Mouse (Mus musculus) hindbrain, embryonic 13.5 days (tissue): ENCODE measurements at regions not wholly inside any gene's neighbourhood (a gene's known extent, or its start where the extent isn't known, plus 50 kb on each side); places are given as distances from the start of the nearest gene placed in this dataset.
"Not testable (repeated sequence)": the region's sequence is repeated elsewhere in the genome, so short reads cannot be mapped to it uniquely, and the experiment has no call there.

Experiments used
- ATAC-seq: fragments of 200-750 bp; cut with Nextera tagmentation; 2 replicates; pipeline ENCODE4 v1.8.0; 2017; ENCODE audit warnings: moderate TSS enrichment; ENCODE audit not compliant: low FRiP score
- H3K27ac ChIP-seq: fragments of 300-500 bp; sonication (generic); 2 replicates; pipeline ENCODE4 v1.5.1; 2015; ENCODE audit warnings: inconsistent platforms, mild to moderate bottlenecking, moderate library complexity
- H3K27me3 ChIP-seq: fragments of 300-500 bp; sonication (generic); 2 replicates; pipeline ENCODE4 v1.6.1; 2015; ENCODE audit warnings: mild to moderate bottlenecking, inconsistent platforms
- H3K36me3 ChIP-seq: fragments of 300-500 bp; sonication (generic); 2 replicates; pipeline ENCODE4 v1.6.1; 2015; ENCODE audit warnings: mild to moderate bottlenecking, inconsistent platforms
- H3K4me1 ChIP-seq: fragments of 300-500 bp; sonication (generic); replicated peaks from 2 replicates; pipeline ENCODE4 v1.6.1; 2015; ENCODE audit warnings: inconsistent platforms
- H3K4me2 ChIP-seq: fragments of 300-500 bp; sonication (generic); 2 replicates; pipeline ENCODE4 v1.6.1; 2015; ENCODE audit warnings: inconsistent platforms, mild to moderate bottlenecking, moderate library complexity
- H3K4me3 ChIP-seq: fragments of 300-500 bp; sonication (generic); 2 replicates; pipeline ENCODE4 v1.5.1; 2015; ENCODE audit warnings: mild to moderate bottlenecking, inconsistent platforms
- H3K9ac ChIP-seq: fragments of 300-500 bp; sonication (generic); 2 replicates; pipeline ENCODE4 v1.6.1; 2015; ENCODE audit warnings: mild to moderate bottlenecking, inconsistent platforms
- H3K9me3 ChIP-seq: fragments of 300-500 bp; sonication (generic); 2 replicates; pipeline ENCODE4 v1.6.1; 2016; ENCODE audit warnings: inconsistent platforms
- WGBS: fragments of 180-500 bp; shearing (Covaris S2); methylation state at CpG from one replicate; pipeline ENCODE4 v1.1.7; 2015; 5-methylcytosine and 5-hydroxymethylcytosine counted together

DNA sequence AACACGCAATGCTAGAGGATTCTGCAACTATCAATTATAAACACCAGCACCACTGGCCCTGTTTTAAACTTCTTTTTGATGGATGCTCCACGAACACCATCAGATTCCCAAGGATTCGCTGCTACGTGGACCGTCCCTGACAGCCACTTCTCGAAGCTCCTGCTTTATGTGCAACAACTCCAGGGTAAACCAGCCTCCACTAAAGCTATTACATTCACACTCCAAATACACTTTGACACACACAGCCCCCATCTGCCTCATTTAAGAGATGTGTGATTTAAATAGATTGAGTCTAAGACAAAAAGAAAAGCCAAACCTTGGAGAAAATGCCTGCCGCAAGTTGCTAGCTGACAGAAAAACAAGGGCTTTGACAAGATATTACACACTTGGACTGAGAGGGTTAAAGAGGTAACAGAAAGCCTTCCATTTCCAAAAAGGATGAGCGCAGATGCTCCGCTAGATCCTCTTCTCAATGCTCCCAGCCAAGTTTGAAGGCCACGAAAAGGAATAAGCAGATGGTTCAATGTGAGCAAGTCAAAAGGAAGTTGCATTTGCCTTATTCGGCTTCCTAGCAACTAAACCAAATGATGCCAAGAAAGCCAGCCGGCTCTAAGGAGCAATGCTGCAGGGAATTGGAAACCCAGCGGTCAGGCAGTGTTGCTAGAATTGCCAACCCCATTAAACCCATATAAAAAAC is 54.0 kb upstream of the Cnep1r1 start:
- no peak overlapping the region for H3K4me2 ChIP-seq
- H3K27ac ChIP-seq: no peak overlapping the region
- WGBS: 79% methylated on average over 13 of the region's 13 CpGs
- no peak overlapping the region for H3K4me3 ChIP-seq
- no peaks in the 10 kb centered on the region for H3K36me3 ChIP-seq
- ATAC-seq: no peak
- H3K9me3 ChIP-seq: no peaks in the 10 kb centered on the region
- H3K4me1 ChIP-seq: no peaks in the 10 kb centered on the region
- no peaks in the 10 kb centered on the region for H3K27me3 ChIP-seq
- H3K9ac ChIP-seq: no peak overlapping the region

DNA sequence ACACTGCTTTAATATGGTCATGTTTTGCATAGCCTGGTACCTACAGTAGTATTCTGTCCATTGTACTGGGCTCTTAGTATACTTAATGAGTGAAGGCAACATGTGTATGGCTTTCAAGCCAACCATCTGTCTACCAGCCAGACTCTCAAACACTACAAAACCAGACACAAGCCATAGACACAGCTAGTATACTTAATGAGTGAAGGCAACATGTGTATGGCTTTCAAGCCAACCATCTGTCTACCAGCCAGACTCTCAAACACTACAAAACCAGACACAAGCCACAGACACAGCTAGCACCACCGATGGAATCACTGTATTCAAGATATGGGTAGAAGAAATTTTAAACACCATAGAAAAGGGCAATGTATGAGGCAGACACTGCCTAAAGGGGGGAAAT is 59.5 kb upstream of the Cnep1r1 start:
- not testable (repeated sequence) for H3K36me3 ChIP-seq, H3K27ac ChIP-seq, H3K4me3 ChIP-seq, ATAC-seq, H3K9me3 ChIP-seq, H3K9ac ChIP-seq, H3K27me3 ChIP-seq, H3K4me1 ChIP-seq, H3K4me2 ChIP-seq
- WGBS: 80% methylated on average over 1 of the region's 1 CpGs

DNA sequence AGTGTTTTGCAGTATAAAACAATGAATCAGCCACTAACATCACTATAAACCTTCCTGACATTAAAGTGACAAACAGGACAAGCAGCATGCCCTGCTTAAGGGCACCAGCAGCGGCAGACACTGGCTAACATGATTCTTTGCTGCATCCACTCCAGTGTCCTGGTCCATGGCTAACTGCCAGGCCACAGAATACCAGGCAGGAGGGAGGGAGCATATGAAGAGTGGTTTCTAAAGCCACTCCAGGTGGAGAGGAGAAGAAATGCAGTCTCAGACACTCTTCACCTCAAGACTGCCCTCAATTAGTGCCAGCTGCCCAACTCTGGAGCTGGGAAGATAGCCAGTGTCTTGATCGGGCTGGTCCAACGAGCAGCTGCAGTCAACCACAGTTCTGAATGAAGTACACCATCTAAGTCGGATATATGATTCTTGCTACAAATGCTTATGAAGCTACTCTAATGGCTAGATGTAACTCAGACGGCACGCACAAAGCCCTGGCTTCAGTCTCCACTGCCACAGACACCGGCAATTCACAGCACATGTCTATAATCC is 60.8 kb upstream of the Cnep1r1 start:
- no peak overlapping the region for H3K27ac ChIP-seq
- H3K9me3 ChIP-seq: no peaks in the 10 kb centered on the region
- no peaks in the 10 kb centered on the region for H3K36me3 ChIP-seq
- H3K4me3 ChIP-seq: no peak overlapping the region
- H3K27me3 ChIP-seq: no peaks in the 10 kb centered on the region
- no peak for ATAC-seq
- 91% methylated on average over 7 of the region's 7 CpGs for WGBS
- no peak overlapping the region for H3K9ac ChIP-seq
- H3K4me2 ChIP-seq: no peak overlapping the region
- H3K4me1 ChIP-seq: no peaks in the 10 kb centered on the region

DNA sequence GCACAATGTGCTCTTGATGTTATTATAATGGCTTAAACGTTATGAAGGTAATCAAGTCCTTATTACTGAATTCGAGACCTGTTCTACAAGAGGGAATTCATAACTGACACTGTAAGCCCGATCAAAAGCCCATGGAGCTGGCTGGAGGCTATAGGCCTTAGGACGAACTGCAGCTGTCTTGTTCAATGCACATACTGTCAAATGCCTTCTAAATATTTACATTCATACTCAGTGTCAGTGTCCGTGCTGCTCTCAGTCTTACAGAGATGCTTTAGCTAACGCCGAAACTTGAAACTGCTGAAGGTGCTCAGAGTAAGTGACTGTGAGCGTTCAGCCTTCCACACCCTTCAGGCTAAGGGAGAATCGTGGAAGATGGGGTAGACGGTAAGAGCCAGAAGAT is 67.9 kb upstream of the Cnep1r1 start:
- no peaks in the 10 kb centered on the region for H3K27me3 ChIP-seq
- no peaks in the 10 kb centered on the region for H3K9me3 ChIP-seq
- H3K4me2 ChIP-seq: no peak overlapping the region
- no peak overlapping the region for H3K9ac ChIP-seq
- H3K27ac ChIP-seq: no peak overlapping the region
- no peak overlapping the region for H3K4me3 ChIP-seq
- no peaks in the 10 kb centered on the region for H3K4me1 ChIP-seq
- 87% methylated on average over 10 of the region's 10 CpGs for WGBS
- H3K36me3 ChIP-seq: no peaks in the 10 kb centered on the region
- no peak for ATAC-seq

DNA sequence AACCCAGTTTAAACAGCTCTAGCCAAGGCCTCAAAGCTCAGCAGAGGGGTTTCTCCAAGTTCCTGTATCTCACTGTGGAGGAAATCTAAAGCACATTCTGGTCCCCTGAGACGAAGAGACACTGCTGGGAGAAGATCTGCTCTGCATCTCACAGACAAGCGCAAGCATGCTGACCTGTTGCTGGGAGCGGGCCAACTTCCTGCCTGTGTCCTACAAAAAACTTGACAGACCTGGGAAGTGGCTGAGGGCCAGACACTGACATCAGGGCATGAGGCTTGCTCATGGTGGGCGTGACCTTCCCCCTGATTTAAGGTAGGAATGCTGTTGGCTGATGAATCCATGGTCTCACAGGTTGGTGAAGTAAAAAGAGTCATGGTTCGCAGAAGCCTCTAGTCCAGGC is 69.5 kb upstream of the Cnep1r1 start:
- 86% methylated on average over 5 of the region's 5 CpGs for WGBS
- Histone ChIP-seq H3K9ac (no peak overlapping the region), H3K36me3 (no peaks in the 10 kb centered on the region), H3K27me3 (no peaks in the 10 kb centered on the region), H3K4me1 (no peaks in the 10 kb centered on the region), H3K4me2 (no peak overlapping the region), H3K9me3 (no peaks in the 10 kb centered on the region), H3K4me3 (no peak overlapping the region), H3K27ac (no peak overlapping the region)
- no peak for ATAC-seq

DNA sequence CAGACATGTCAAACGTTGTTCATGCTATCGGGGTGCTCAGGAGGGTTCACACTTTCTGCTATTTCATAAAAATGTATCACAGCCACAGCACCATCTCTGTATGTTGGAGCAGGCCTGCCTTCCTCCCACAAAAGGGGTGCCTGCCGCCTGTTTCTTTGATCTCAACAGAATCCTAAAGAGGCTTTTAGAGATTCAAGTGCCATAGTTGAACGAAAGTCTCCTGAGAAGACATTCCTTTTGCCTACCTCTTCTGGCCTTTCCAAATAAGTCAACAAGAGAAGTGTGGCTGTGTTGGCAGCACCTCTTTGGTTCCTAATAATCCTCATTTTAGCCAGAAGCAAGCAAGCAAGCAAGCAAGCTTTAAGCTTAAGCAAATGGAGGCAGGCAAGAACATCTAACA is 72.6 kb upstream of the Cnep1r1 start:
- Histone ChIP-seq H3K27ac (no peak overlapping the region), H3K4me2 (no peak overlapping the region), H3K36me3 (no peaks in the 10 kb centered on the region), H3K4me1 (no peaks in the 10 kb centered on the region), H3K4me3 (no peak overlapping the region), H3K9ac (no peak overlapping the region), H3K9me3 (no peaks in the 10 kb centered on the region), H3K27me3 (no peaks in the 10 kb centered on the region)
- WGBS: 85% methylated on average over 4 of the region's 4 CpGs
- ATAC-seq: no peak

DNA sequence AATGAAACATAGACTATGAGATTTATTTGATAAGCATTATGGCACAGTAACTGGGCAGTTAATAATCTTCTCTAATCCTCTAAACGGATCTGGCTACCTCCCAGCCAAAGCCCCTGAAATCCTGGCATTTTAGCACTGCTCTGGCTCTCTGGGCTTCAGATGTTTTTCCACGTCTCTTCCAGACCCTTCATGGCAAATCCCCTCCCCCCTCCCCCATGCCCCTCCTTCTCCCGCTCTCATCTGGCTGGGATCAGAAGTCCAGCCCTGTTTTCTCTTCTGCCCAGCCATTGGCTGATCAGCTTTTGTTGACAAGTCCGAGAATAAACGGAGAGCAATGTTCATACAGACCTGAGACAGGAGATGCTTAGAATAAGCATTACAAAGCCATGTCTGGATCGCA is 79.3 kb upstream of the Cnep1r1 start:
- ATAC-seq: no peak
- H3K36me3 ChIP-seq: no peaks in the 10 kb centered on the region
- no peak overlapping the region for H3K4me3 ChIP-seq
- no peak overlapping the region for H3K27ac ChIP-seq
- 25% methylated on average over 6 of the region's 6 CpGs for WGBS
- H3K4me1 ChIP-seq: 0 out of 2 replicates have a peak, but pooled peaks cover 3% of the 10 kb centered on the region
- no peaks in the 10 kb centered on the region for H3K9me3 ChIP-seq
- H3K4me2 ChIP-seq: no peak overlapping the region
- no peaks in the 10 kb centered on the region for H3K27me3 ChIP-seq
- H3K9ac ChIP-seq: no peak overlapping the region

DNA sequence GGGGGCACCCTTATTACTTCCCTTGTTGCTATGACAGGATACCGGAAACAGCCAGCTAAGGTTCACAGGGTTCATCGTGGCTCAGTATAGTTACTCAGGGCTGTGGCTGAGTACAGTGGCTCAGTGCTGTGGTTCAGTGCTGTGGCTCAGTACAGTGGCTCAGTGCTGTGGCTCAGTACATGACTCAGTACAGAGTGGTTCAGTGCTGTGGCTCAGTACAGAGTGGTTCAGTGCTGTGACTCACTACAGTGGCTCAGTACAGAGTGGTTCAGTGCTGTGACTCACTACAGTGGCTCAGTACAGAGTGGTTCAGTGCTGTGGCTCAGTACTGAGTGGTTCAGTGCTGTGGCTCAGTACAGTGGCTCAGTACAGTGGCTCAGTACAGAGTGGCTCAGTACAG is 78.6 kb upstream of the Zfp423 start:
- H3K4me2 ChIP-seq: no peak overlapping the region
- H3K9me3 ChIP-seq: no peaks in the 10 kb centered on the region
- no peak overlapping the region for H3K27ac ChIP-seq
- no peaks in the 10 kb centered on the region for H3K36me3 ChIP-seq
- no peaks in the 10 kb centered on the region for H3K27me3 ChIP-seq
- no peak for ATAC-seq
- no peak overlapping the region for H3K9ac ChIP-seq
- no peak overlapping the region for H3K4me3 ChIP-seq
- H3K4me1 ChIP-seq: 0 out of 2 replicates have a peak, but pooled peaks cover 3% of the 10 kb centered on the region
- WGBS: 91% methylated on average over 2 of the region's 2 CpGs

DNA sequence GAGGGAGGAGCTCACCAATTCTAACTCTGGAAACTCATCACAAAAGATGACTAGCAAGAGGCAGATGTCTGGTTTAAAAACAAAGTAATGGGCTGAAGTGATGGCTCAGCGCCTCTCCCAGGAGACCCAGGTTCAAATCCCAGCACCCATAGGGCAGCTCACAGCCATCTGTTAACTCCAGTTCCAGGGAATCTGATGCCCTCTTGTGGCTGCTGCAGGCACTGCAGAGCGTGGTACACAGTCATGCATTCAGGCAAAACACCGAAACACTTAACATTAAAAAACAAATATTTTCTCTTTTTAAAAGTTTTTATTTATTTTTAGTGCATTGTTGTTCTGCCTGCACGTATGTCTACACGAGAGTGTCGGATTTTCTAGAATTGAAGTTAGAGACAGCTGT is 73.7 kb upstream of the Zfp423 start:
- 78% methylated on average over 6 of the region's 6 CpGs for WGBS
- no peak for ATAC-seq

DNA sequence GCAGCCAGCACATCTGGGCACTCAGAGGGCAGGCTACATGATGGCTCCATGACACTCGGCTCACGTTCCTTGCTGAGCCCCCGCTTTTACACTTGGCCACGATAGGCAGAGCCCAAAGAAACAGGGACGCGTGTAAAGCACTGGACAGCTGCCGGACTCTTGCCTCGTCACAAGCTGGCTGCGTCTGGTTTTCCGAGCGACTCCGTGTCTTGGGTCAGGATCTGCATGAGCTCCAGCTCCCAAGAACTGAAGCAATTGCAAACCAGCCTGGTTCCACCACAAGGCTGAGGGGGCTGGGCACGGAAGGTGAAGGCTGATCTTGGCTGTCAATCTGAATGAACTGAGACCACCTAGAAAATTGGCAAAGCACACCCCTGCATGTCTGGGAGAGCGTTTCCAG is 65.1 kb upstream of the Zfp423 start:
- no peak for ATAC-seq
- H3K4me3 ChIP-seq: no peak overlapping the region
- H3K4me2 ChIP-seq: no peak overlapping the region
- no peaks in the 10 kb centered on the region for H3K27me3 ChIP-seq
- no peaks in the 10 kb centered on the region for H3K9me3 ChIP-seq
- no peak overlapping the region for H3K27ac ChIP-seq
- 92% methylated on average over 14 of the region's 14 CpGs for WGBS
- no peak overlapping the region for H3K9ac ChIP-seq
- H3K36me3 ChIP-seq: no peaks in the 10 kb centered on the region
- peaks cover 15% of the 10 kb centered on the region for H3K4me1 ChIP-seq

More for the DNA sequence above, 73.7 kb upstream of the Zfp423 start:
- Histone ChIP-seq H3K4me3 (no peak overlapping the region), H3K4me1 (no peaks in the 10 kb centered on the region), H3K9ac (no peak overlapping the region), H3K9me3 (no peaks in the 10 kb centered on the region), H3K36me3 (no peaks in the 10 kb centered on the region), H3K27me3 (no peaks in the 10 kb centered on the region), H3K4me2 (no peak overlapping the region), H3K27ac (no peak overlapping the region)

DNA sequence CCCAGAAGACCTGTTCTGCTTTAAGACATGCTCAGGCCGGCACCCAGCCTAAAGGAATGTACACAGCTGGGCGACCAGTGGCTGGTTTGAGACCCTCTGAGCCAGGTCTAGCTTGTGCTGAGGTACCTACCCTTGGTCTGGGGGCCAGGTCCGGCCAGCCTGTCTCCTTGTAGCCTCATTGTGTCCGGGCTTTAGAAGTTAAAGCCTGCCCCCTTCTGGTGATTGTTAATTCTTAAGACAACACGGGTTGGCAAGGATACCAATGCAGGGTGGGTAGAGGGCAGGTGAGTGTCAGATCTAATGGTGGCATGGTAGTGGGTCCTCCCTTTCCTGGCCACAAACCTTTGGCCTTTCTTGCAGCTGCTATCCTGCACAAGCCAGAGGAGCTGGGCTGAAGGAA is 64.0 kb upstream of the Zfp423 start:
- Histone ChIP-seq H3K27me3 (no peaks in the 10 kb centered on the region), H3K27ac (no peak overlapping the region), H3K9ac (no peak overlapping the region), H3K4me1 (peaks cover 19% of the 10 kb centered on the region), H3K9me3 (0 out of 2 replicates have a peak, but pooled peaks cover under 1% of the 10 kb centered on the region), H3K4me3 (no peak overlapping the region), H3K4me2 (no peak overlapping the region), H3K36me3 (no peaks in the 10 kb centered on the region; the same call in 1 of the 2 replicates)
- ATAC-seq: peak; percentile 74
- 9% methylated on average over 5 of the region's 5 CpGs for WGBS

DNA sequence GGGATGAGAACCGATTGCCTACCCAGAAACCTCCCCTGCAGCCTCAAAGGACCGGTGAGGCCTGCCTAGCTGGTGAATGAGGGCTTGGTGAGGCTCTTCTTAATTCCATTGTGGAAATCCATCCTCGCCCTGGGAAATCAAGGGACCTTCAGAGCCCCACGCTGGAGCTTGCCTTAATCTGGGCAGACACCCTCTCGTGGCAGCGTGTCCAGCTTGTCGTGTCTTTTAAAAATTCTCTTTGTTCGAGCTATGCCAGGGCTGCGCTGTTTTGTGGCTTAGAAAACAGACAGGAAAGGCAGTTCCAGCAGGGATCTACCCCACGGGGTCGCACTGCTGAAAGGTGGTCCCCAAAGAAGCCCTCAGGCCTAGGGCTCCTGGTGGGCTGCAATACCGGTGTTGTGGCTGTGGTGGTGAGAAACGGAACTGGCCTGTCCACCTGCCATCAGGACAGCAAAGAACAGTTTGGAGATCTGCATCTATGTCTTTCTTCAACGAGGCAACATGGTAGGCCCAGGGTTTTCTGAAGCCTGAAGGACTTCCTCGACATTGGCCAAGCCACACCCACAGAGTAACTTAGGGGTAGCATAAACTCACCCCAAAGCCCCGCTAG is 63.5 kb upstream of the Zfp423 start:
- Histone ChIP-seq H3K4me1 (peaks cover 19% of the 10 kb centered on the region), H3K9me3 (0 out of 2 replicates have a peak, but pooled peaks cover 3% of the 10 kb centered on the region), H3K4me2 (no peak overlapping the region), H3K27ac (0 out of 2 replicates have a peak overlapping the region, but pooled peaks have one; percentile 6), H3K9ac (no peak overlapping the region; the same call in 1 of the 2 replicates), H3K36me3 (no peaks in the 10 kb centered on the region; the same call in 1 of the 2 replicates), H3K4me3 (no peak overlapping the region), H3K27me3 (no peaks in the 10 kb centered on the region)
- peak; percentile 6; the same call in 1 of the 2 replicates for ATAC-seq
- 58% methylated on average over 16 of the region's 16 CpGs for WGBS
